Mouse (Mus musculus): Measurements from ENCODE around the gene Gabbr2. TPM values are rescaled to one million over a fixed set of nuclear protein-coding genes. Genes with fewer than 3 reads are reported as not detected.

Gene Gabbr2
- polyA plus RNA-seq, 1 experiment, result not detected

DNA sequence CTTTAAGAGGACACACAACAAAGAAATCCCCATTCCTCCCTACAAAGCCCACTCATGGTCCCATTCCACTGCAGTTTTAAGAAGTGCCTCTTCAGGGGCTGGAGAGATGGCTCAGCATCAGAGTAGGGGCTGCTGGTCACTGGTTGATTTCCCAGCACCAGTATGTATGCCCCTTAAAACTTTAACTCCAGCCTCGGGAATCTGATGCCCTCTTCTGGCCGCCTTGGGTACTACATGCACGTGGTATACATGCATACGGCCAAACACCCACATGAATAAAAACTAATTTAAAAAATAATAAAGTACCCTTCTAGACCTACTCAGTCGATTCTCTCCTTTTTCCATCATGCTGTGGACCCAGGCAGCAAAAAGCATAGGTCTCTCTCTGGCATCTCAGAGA, 28.9 kb upstream of the Gabbr2 start:
- DNase-seq, result peak; percentile 61
- no peak overlapping the region for H3K4me3 ChIP-seq (replicated peaks; ENCODE audit: extremely low read depth, low read depth, low read length)
- TF ChIP-seq POLR2A (IDR thresholded peaks at IDR 0.05; ENCODE audit: borderline replicate concordance, extremely low read depth, low read depth, low read length), result no peak
- TF ChIP-seq CTCF (IDR thresholded peaks at IDR 0.05; ENCODE audit: insufficient read depth, low read length), result peak; percentile 63
- 17% methylated on average over 5 of the region's 5 CpGs for WGBS
- no peaks in the 10 kb centered on the region for H3K4me1 ChIP-seq (ENCODE audit: control insufficient read depth, insufficient read depth, low read length)

DNA sequence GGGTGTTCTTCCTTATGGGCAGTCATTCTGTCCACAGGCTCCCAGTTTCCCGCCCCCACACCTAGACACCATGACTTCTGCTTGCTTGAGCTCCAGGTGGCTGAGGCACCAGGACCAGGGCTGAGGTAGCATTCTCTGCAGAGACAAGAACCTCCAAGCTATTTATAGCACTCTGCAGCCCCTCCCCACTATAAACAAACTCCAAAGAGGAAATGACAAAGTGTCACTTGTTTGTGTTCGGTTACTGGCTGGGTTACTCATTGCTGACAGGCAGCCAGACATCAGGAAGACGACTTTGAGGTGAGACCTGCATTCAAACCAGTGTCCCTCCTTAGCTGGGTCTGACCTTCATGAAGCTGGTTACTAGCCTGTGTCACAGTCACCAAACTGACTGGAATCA, 23.5 kb upstream of the Gabbr2 start:
- no peak for TF ChIP-seq CTCF (IDR thresholded peaks at IDR 0.05; ENCODE audit: insufficient read depth, low read length)
- DNase-seq, result no peak
- Histone ChIP-seq H3K4me3 (replicated peaks; ENCODE audit: extremely low read depth, low read depth, low read length) (no peak overlapping the region), H3K4me1 (ENCODE audit: control insufficient read depth, insufficient read depth, low read length) (peaks cover 4% of the 10 kb centered on the region; the same call in 1 of the 2 replicates)
- 21% methylated on average over 3 of the region's 3 CpGs for WGBS

DNA sequence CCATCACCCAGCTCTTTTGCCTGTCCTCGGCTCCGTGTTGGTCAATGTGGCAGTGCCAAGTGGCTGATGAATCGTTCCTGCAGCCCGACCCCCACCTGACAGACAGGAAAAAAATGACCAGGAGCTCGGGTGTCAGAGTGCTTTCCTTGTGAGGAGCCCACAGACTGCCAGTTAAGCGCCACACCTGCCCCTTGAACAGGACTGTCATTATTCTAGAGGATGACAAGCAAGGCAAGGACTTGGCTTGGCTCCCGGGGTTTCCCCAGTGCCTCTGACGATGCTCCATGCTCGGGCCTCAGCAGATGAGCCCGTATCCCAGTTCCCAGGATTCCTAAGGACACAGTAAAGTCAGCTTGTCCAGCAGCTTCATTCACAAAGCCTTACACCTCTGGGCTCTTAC, 20.8 kb upstream of the Gabbr2 start:
- DNase-seq, result no peak
- 35% methylated on average over 10 of the region's 10 CpGs for WGBS
- TF ChIP-seq POLR2A (IDR thresholded peaks at IDR 0.05; ENCODE audit: borderline replicate concordance, extremely low read depth, low read depth, low read length) (no peak), CTCF (IDR thresholded peaks at IDR 0.05; ENCODE audit: insufficient read depth, low read length) (no peak)
- peaks cover 4% of the 10 kb centered on the region; the same call in 1 of the 2 replicates for H3K4me1 ChIP-seq (ENCODE audit: control insufficient read depth, insufficient read depth, low read length)
- no peak overlapping the region for H3K4me3 ChIP-seq (replicated peaks; ENCODE audit: extremely low read depth, low read depth, low read length)

DNA sequence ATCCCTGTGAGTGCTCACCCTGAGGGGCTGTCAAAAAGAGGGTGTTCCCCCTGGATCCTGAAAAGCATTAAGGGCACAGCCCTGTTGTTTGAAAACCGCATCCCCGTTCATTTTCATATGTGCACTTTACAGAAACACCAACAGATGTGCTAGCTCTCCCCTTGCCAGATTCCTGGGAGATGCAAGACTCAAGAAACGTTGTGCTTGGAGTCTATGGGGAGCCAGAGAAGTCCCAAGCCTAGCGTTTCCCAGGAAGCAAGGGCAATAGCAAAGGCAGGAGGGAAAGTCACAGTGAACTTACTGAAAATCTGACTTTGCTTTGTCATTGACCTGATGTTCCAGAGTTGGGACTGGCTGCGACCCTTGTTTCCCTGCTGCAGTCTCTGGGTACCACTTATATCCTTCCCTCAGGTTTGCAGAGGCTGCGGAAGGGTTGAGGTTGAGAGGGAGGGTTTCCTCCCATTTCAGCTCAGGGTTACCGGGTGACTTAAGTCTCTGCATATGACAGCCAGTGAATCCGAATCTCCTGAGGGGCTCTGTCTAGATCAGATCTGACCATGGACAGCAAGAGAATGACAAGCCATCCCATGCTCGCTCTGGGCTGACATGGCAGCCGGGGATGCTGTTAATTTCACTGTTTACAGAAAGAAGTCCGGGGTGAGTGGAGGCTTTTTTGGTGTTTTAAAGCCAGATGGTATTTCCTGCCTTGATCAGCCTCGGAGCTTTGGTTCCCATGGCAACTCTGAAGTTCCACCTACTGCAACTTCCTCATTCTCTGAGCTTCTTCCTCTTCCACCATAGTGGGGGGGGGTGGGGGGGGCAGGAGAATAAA, 18.9 kb upstream of the Gabbr2 start:
- 28% methylated on average over 12 of the region's 12 CpGs for WGBS
- TF ChIP-seq POLR2A (IDR thresholded peaks at IDR 0.05; ENCODE audit: borderline replicate concordance, extremely low read depth, low read depth, low read length) (no peak), CTCF (IDR thresholded peaks at IDR 0.05; ENCODE audit: insufficient read depth, low read length) (no peak)
- no peak overlapping the region for H3K4me3 ChIP-seq (replicated peaks; ENCODE audit: extremely low read depth, low read depth, low read length)
- no peak for DNase-seq
- peaks cover 4% of the 10 kb centered on the region; the same call in 1 of the 2 replicates for H3K4me1 ChIP-seq (ENCODE audit: control insufficient read depth, insufficient read depth, low read length)

DNA sequence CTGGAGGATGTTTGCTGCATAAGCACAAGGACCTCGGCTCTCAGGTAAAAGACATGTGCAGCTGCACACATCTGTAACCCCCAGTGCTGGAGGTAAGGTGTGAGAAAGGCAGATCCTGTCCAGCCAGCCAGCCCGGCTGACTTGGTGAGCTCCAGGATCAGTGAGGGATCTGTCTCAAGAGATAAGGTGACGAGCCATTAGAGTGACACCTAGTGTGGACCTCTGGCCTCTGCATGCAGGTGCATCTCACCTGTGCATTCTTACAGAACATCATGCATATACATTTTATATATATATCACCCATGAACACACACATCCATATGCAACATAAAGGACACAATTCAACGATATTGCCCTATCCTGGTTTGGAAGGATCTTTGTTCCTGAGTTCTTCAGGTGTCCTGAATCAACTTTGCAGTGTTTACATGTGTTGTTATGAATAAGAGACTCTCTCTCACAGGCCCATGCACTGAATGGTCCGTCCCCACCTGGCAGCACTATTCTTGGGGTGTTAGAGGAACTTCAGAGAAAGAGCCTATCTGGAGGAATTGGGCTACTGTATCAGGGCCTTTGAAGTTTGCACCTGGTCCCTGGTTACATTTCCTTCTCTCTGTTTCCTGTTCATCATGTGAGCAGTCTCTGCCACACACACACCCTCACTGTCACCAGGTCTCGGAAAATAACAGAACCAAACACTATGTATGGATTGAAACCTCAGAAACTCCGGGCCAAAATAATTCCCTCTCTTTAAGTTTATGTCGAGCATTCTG, 9.1 kb upstream of the Gabbr2 start:
- TF ChIP-seq CTCF (IDR thresholded peaks at IDR 0.05; ENCODE audit: insufficient read depth, low read length) (no peak), POLR2A (IDR thresholded peaks at IDR 0.05; ENCODE audit: borderline replicate concordance, extremely low read depth, low read depth, low read length) (no peak)
- no peak for DNase-seq
- WGBS, result 49% methylated on average over 8 of the region's 8 CpGs
- no peak overlapping the region for H3K4me3 ChIP-seq (replicated peaks; ENCODE audit: extremely low read depth, low read depth, low read length)
- no peaks in the 10 kb centered on the region for H3K4me1 ChIP-seq (ENCODE audit: control insufficient read depth, insufficient read depth, low read length)

DNA sequence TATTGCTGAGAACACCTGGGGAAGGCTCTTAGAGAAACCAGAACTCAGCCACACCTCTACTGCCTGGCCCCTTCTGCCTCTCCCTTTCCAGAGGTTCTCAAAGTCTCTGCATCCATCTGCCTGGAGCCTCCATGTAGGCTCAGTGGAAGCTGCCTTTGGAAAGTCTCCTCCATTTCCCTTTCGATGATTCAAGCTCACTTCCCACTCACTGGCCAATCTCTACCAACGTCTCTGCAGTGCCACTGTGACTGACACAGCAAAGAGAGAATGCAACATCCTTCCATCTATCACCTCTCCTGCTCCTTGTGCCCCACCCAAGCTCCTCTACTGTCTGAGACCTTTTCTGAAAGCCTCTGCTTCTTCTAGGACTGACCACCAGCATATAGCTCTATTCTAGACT, 6.3 kb upstream of the Gabbr2 start:
- no peak for TF ChIP-seq POLR2A (IDR thresholded peaks at IDR 0.05; ENCODE audit: borderline replicate concordance, extremely low read depth, low read depth, low read length)
- TF ChIP-seq CTCF (IDR thresholded peaks at IDR 0.05; ENCODE audit: insufficient read depth, low read length), result no peak
- 70% methylated on average over 2 of the region's 2 CpGs for WGBS
- Histone ChIP-seq H3K4me1 (ENCODE audit: control insufficient read depth, insufficient read depth, low read length) (no peaks in the 10 kb centered on the region), H3K4me3 (replicated peaks; ENCODE audit: extremely low read depth, low read depth, low read length) (no peak overlapping the region)
- DNase-seq, result no peak

DNA sequence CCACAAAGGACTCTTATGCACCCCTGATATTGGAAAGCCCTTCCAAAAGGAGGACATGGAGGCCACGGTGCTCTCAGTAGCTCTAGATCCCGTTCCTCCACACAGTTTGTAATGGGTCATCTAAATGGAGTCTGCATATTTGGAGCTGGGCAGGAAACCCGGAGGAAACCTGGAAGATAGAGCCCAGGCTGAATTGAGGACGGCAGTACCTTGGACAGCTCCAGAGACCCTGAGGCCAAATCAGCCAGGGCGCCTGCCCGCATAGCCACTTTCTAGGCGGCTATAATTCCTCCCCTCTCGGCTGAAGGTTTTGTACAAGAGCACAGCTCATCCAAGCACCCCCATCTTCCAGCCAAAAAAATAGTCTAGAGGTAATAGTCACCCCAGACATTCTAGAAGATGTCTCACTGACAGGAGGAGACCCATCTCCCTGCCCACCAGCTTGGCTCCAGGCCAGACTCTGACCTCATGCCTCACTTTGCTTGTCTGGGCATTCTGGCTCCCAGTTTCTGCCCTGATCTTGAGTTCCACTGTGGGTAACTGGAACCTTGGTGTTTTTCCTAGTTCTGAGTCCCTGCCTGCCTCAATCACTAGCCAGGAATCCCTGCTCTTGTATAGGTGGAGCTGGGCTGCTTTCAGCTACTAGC, 1.3 kb upstream of the Gabbr2 start:
- H3K4me1 ChIP-seq (ENCODE audit: control insufficient read depth, insufficient read depth, low read length), result no peaks in the 10 kb centered on the region
- H3K4me3 ChIP-seq (replicated peaks; ENCODE audit: extremely low read depth, low read depth, low read length), result no peak overlapping the region
- no peak for TF ChIP-seq CTCF (IDR thresholded peaks at IDR 0.05; ENCODE audit: insufficient read depth, low read length)
- no peak for TF ChIP-seq POLR2A (IDR thresholded peaks at IDR 0.05; ENCODE audit: borderline replicate concordance, extremely low read depth, low read depth, low read length)
- no peak for DNase-seq
- WGBS, result 5% methylated on average over 8 of the region's 8 CpGs

DNA sequence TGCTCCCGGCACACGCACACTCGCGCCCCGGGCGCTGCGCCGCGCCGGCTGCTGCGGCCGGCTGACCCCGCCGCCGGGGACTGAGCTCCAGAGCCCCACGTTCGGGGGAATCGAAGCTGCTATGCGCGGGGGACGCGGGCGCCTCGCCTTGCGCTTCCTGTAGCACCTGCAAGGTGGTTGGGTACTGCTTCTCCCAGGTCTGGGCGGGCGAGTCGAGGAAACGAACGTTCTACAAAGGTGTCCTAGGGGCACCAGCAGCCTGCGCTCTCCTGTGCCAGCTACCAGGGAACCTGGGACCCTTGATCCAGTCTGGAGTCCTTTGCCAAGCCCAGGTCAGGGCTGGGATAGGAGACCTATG, 265 bp upstream of the Gabbr2 start:
- no peak for DNase-seq
- TF ChIP-seq POLR2A (IDR thresholded peaks at IDR 0.05; ENCODE audit: borderline replicate concordance, extremely low read depth, low read depth, low read length) (no peak), CTCF (IDR thresholded peaks at IDR 0.05; ENCODE audit: insufficient read depth, low read length) (no peak)
- no peaks in the 10 kb centered on the region for H3K4me1 ChIP-seq (ENCODE audit: control insufficient read depth, insufficient read depth, low read length)
- WGBS, result 1% methylated on average over 30 of the region's 31 CpGs
- no peak overlapping the region for H3K4me3 ChIP-seq (replicated peaks; ENCODE audit: extremely low read depth, low read depth, low read length)

DNA sequence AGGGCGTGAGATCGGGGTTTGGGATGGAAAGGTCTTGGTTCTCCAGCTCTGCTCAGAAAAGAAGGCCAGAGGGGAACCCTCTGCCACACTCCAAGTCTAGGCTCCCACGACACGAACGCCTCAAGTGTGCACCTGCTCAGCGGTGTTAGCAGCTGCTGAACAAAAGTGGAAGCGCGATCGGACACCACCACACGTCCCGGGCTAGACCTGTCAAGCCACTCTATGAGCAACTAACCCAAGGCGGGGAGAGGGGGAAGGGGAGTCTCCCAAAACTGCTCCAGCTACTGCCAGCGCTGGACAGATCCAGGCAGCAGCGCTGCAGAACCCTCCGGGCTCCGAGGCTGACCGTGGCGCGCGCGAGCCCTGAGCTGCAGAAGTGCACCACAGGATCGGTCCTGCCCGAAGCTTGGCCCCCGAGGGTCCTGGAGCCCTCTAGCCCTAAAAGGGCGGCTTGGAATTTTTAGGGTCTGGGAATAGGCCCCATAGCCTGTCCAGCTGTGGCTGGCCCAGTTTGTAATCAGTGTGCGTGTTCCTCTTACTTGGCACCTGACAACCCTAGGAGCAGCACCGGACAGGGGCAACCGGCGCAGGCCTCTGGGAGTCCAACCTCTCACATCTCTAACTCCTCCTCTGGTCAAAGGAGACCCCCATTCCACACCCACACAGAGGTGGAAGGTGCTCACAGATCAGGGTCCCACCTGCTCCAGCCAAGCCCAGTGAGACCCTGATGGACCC, 1.2 kb downstream of the Gabbr2 start:
- DNase-seq, result no peak
- H3K4me1 ChIP-seq (ENCODE audit: control insufficient read depth, insufficient read depth, low read length), result no peaks in the 10 kb centered on the region
- TF ChIP-seq CTCF (IDR thresholded peaks at IDR 0.05; ENCODE audit: insufficient read depth, low read length), result no peak
- no peak for TF ChIP-seq POLR2A (IDR thresholded peaks at IDR 0.05; ENCODE audit: borderline replicate concordance, extremely low read depth, low read depth, low read length)
- no peak overlapping the region for H3K4me3 ChIP-seq (replicated peaks; ENCODE audit: extremely low read depth, low read depth, low read length)
- WGBS, result 5% methylated on average over 29 of the region's 29 CpGs
